Mouse (Mus musculus) spleen, adult 2 months (tissue): ENCODE data around the gene Sema5a.

Source experiments
- CTCF ChIP-seq: fragments of 200-500 bp; IDR thresholded peaks from 2 replicates; pipeline ENCODE4 v1.5.1; 2011; ENCODE audit warnings: mild to moderate bottlenecking, inconsistent platforms; ENCODE audit not compliant: insufficient read depth, insufficient read length, insufficient replicate concordance; ENCODE audit errors: extremely low read depth
- POLR2A ChIP-seq: fragments of 200-500 bp; IDR thresholded peaks from 2 replicates; pipeline ENCODE4 v1.6.1; 2011; ENCODE audit warnings: low read depth, low read length, inconsistent platforms

DNA sequence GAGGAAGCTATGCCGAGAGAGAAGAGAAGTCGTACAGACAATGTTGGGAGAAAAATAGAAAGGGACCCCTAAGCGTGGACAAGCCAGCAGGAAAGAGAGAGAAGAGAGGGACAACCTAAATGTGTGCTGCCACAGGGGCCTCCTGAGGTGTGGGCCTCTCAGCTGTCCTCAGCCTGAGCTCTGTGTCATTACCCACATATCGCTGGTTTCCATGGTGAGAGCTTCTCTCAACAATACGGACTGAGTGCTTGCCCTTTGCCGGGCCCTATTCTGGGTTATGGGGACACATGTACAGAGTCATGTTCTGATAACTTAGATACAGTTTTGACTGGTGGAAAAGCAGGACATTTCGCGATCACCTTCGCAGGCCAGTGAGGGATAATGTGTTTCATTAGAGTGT, 46.5 kb upstream of the Sema5a start:
- TF ChIP-seq CTCF (no peak), POLR2A (no peak)
